Mouse (Mus musculus) R1 (cell line): ENCODE measurements around the gene Mthfr.

Experiments used
- DNase-seq: peaks from one replicate; pipeline ENCODE4 v3.0.0-alpha.2; 2018; ENCODE audit warnings: low read depth, low spot score

The Mthfr gene

GRCm38 (mm10) chr4:148089166-148089565 is 50.3 kb downstream of the Mthfr start:
- DNase-seq: peak; percentile 86

- peak; percentile 88 for DNase-seq
Measured at GRCm38 (mm10) chr4:148091181-148091580, 52.3 kb downstream of the Mthfr start.

- peak; percentile 61 for DNase-seq
Measured at GRCm38 (mm10) chr4:148092551-148093271, 53.8 kb downstream of the Mthfr start.

- peak; percentile 81 for DNase-seq
Measured at GRCm38 (mm10) chr4:148094161-148094560, 55.3 kb downstream of the Mthfr start.

- DNase-seq: peak; percentile 78
Measured at GRCm38 (mm10) chr4:148095081-148095480, 56.2 kb downstream of the Mthfr start.

GRCm38 (mm10) chr4:148097936-148098335 is 59.1 kb downstream of the Mthfr start:
- no peak for DNase-seq

GRCm38 (mm10) chr4:148098666-148099065 is 59.8 kb downstream of the Mthfr start:
- DNase-seq: no peak

GRCm38 (mm10) chr4:148101801-148102527 is 63.1 kb downstream of the Mthfr start:
- DNase-seq: peak; percentile 87

GRCm38 (mm10) chr4:148104146-148104545 is 65.3 kb downstream of the Mthfr start:
- no peak for DNase-seq

GRCm38 (mm10) chr4:148107621-148108291 is 68.9 kb downstream of the Mthfr start:
- peak; percentile 20 for DNase-seq

GRCm38 (mm10) chr4:148108565-148109100 is 69.8 kb downstream of the Mthfr start:
- no peak for DNase-seq
